Mouse (Mus musculus): ENCODE measurements around the gene Rufy3. TPM values are rescaled to one million over a fixed set of nuclear protein-coding genes. Genes with fewer than 3 reads are reported as not detected.

Gene Rufy3
- polyA plus RNA-seq, 1 experiment: 0.07 TPM

- no peaks in the 10 kb centered on the region for H3K9me3 ChIP-seq (ENCODE audit: control insufficient read depth, low read length)
- H3K36me3 ChIP-seq (ENCODE audit: control insufficient read depth): no peaks in the 10 kb centered on the region
- H3K4me1 ChIP-seq (ENCODE audit: control insufficient read depth): no peaks in the 10 kb centered on the region; the same call in 1 of the 2 replicates
- TF ChIP-seq TAL1 (IDR thresholded peaks at IDR 0.05; ENCODE audit: low read length): no peak
- no peak for TF ChIP-seq GATA1 (IDR thresholded peaks at IDR 0.05; ENCODE audit: low read length)
- no peaks in the 10 kb centered on the region for H3K27me3 ChIP-seq (ENCODE audit: control insufficient read depth)
- H3K4me3 ChIP-seq (replicated peaks): no peak overlapping the region
Measured at GRCm38 (mm10) chr5:88587211-88587934, 22.5 kb downstream of the Rufy3 start.

GRCm38 (mm10) chr5:88588481-88588880 is 23.6 kb downstream of the Rufy3 start:
- Histone ChIP-seq H3K4me3 (replicated peaks) (no peak overlapping the region), H3K9me3 (ENCODE audit: control insufficient read depth, low read length) (no peaks in the 10 kb centered on the region), H3K36me3 (ENCODE audit: control insufficient read depth) (no peaks in the 10 kb centered on the region)

DNA sequence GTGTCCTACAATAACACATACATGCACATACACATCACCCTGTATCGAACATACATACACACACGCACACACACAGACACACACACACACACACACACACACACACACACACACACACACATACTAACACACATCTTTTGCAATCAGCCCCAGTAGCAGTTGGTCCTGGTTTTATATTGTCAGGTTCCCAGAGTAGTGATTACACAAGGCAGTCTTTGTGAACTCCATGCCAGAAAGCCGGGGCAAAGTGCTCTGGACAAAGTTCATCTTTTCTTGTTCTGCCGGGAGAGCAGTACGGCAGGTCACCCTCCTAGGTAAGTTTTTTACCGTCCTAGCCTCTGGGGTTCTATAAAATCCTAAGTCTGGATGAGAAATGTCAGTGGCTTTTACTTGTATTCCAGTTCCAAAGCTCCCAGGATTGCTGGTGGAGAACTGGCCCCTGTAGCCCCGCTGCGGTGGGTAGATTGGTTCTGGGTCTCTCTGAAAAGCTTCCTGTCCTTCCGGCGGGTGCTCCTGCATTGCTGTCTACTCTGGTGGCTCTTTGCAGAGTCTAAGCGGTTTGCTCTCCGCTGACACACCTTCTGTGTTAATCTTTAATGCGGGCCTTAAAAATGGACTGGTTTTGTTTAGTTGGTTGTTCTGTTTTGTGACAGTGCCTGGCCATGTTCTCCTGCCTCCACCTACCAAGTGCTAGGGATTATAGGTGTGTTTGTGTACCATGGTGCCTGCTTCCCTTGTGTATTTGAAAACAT is 28.8 kb downstream of the Rufy3 start:
- H3K9me3 ChIP-seq (ENCODE audit: control insufficient read depth, low read length): no peaks in the 10 kb centered on the region
- H3K36me3 ChIP-seq (ENCODE audit: control insufficient read depth): no peaks in the 10 kb centered on the region
- TF ChIP-seq TAL1 (IDR thresholded peaks at IDR 0.05; ENCODE audit: low read length): no peak
- TF ChIP-seq GATA1 (IDR thresholded peaks at IDR 0.05; ENCODE audit: low read length): no peak
- H3K4me1 ChIP-seq (ENCODE audit: control insufficient read depth): peaks cover 8% of the 10 kb centered on the region
- H3K27me3 ChIP-seq (ENCODE audit: control insufficient read depth): no peaks in the 10 kb centered on the region
- peak overlapping the region; percentile 41 for H3K4me3 ChIP-seq (replicated peaks)

More at GRCm38 (mm10) chr5:88588481-88588880, 23.6 kb downstream of the Rufy3 start:
- TF ChIP-seq GATA1 (IDR thresholded peaks at IDR 0.05; ENCODE audit: low read length) (no peak), TAL1 (IDR thresholded peaks at IDR 0.05; ENCODE audit: low read length) (no peak)
- Histone ChIP-seq H3K27me3 (ENCODE audit: control insufficient read depth) (no peaks in the 10 kb centered on the region), H3K4me1 (ENCODE audit: control insufficient read depth) (no peaks in the 10 kb centered on the region; the same call in 1 of the 2 replicates)

DNA sequence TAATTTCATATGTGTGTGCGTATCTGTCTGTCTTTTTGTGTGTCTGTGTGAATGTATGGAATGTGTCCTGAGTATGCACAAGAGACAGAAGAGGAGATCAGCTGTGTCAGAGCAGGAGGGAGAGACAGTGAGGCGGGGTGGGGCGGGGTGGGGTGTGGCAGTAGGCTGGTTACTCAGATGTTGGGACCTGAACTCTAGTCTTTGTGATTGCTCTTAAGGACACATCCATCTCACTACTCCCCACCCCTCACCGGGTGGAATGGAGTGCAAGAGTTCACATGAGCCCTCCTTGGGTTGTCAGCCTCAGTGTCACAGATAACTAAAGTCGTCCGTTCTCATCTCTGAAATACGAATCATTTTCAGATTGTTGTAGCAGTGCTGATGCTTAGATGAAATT is 29.3 kb downstream of the Rufy3 start:
- Histone ChIP-seq H3K9me3 (ENCODE audit: control insufficient read depth, low read length) (no peaks in the 10 kb centered on the region), H3K36me3 (ENCODE audit: control insufficient read depth) (no peaks in the 10 kb centered on the region; the same call in 1 of the 2 replicates), H3K4me3 (replicated peaks) (peak overlapping the region; percentile 41), H3K4me1 (ENCODE audit: control insufficient read depth) (peaks cover 8% of the 10 kb centered on the region), H3K27me3 (ENCODE audit: control insufficient read depth) (no peaks in the 10 kb centered on the region)
- TF ChIP-seq GATA1 (IDR thresholded peaks at IDR 0.05; ENCODE audit: low read length) (no peak), TAL1 (IDR thresholded peaks at IDR 0.05; ENCODE audit: low read length) (no peak)

- Histone ChIP-seq H3K9me3 (ENCODE audit: control insufficient read depth, low read length) (no peaks in the 10 kb centered on the region), H3K27me3 (ENCODE audit: control insufficient read depth) (no peaks in the 10 kb centered on the region), H3K4me1 (ENCODE audit: control insufficient read depth) (peaks cover 8% of the 10 kb centered on the region), H3K36me3 (ENCODE audit: control insufficient read depth) (no peaks in the 10 kb centered on the region; the same call in 1 of the 2 replicates), H3K4me3 (replicated peaks) (no peak overlapping the region)
- no peak for TF ChIP-seq GATA1 (IDR thresholded peaks at IDR 0.05; ENCODE audit: low read length)
- no peak for TF ChIP-seq TAL1 (IDR thresholded peaks at IDR 0.05; ENCODE audit: low read length)
Measured at GRCm38 (mm10) chr5:88595537-88596455, 31.0 kb downstream of the Rufy3 start.

GRCm38 (mm10) chr5:88598961-88599360 is 34.1 kb downstream of the Rufy3 start:
- no peaks in the 10 kb centered on the region for H3K9me3 ChIP-seq (ENCODE audit: control insufficient read depth, low read length)
- TF ChIP-seq GATA1 (IDR thresholded peaks at IDR 0.05; ENCODE audit: low read length): no peak
- TF ChIP-seq TAL1 (IDR thresholded peaks at IDR 0.05; ENCODE audit: low read length): no peak
- H3K27me3 ChIP-seq (ENCODE audit: control insufficient read depth): no peaks in the 10 kb centered on the region
- H3K36me3 ChIP-seq (ENCODE audit: control insufficient read depth): no peaks in the 10 kb centered on the region; the same call in 1 of the 2 replicates
- no peak overlapping the region for H3K4me3 ChIP-seq (replicated peaks)
- H3K4me1 ChIP-seq (ENCODE audit: control insufficient read depth): peaks cover 5% of the 10 kb centered on the region

GRCm38 (mm10) chr5:88602030-88602429 is 37.2 kb downstream of the Rufy3 start:
- H3K9me3 ChIP-seq (ENCODE audit: control insufficient read depth, low read length): no peaks in the 10 kb centered on the region
- H3K36me3 ChIP-seq (ENCODE audit: control insufficient read depth): no peaks in the 10 kb centered on the region; the same call in 1 of the 2 replicates
- no peak overlapping the region for H3K4me3 ChIP-seq (replicated peaks)
- no peaks in the 10 kb centered on the region for H3K4me1 ChIP-seq (ENCODE audit: control insufficient read depth)
- H3K27me3 ChIP-seq (ENCODE audit: control insufficient read depth): no peaks in the 10 kb centered on the region
- TF ChIP-seq TAL1 (IDR thresholded peaks at IDR 0.05; ENCODE audit: low read length) (no peak), GATA1 (IDR thresholded peaks at IDR 0.05; ENCODE audit: low read length) (no peak)

- TF ChIP-seq TAL1 (IDR thresholded peaks at IDR 0.05; ENCODE audit: low read length) (no peak), GATA1 (IDR thresholded peaks at IDR 0.05; ENCODE audit: low read length) (no peak)
- no peaks in the 10 kb centered on the region for H3K4me1 ChIP-seq (ENCODE audit: control insufficient read depth)
- no peaks in the 10 kb centered on the region for H3K9me3 ChIP-seq (ENCODE audit: control insufficient read depth, low read length)
- H3K27me3 ChIP-seq (ENCODE audit: control insufficient read depth): no peaks in the 10 kb centered on the region
- H3K36me3 ChIP-seq (ENCODE audit: control insufficient read depth): no peaks in the 10 kb centered on the region; the same call in 1 of the 2 replicates
- H3K4me3 ChIP-seq (replicated peaks): no peak overlapping the region
Measured at GRCm38 (mm10) chr5:88602713-88603112, 37.9 kb downstream of the Rufy3 start.

All from erythroblast, embryonic 14.5 days (primary cell).